Mouse (Mus musculus) layer of hippocampus, adult 9-11 months (tissue): ENCODE measurements around the gene Inpp4a.
A peak's percentile ranks its signal among the peaks of the same experiment; 100 is the strongest.

Experiments used
- DNase-seq: peaks from one replicate; pipeline ENCODE4 v3.0.0; 2022

The Inpp4a gene

GRCm38 (mm10) chr1:37299540-37300491 is at the start of gene Inpp4a:
Gene Inpp4a (plus strand): TSS chr1:37299865.
- DNase-seq, result peak; percentile 89

- peak; percentile 68 for DNase-seq
These were observed 48.9 kb upstream of the Inpp4a start for GRCm38 (mm10) chr1:37250643-37251310.

GRCm38 (mm10) chr1:37258443-37258842 is 41.2 kb upstream of the Inpp4a start:
- DNase-seq, result no peak

GRCm38 (mm10) chr1:37272464-37272863 is 27.2 kb upstream of the Inpp4a start:
- peak; percentile 46 for DNase-seq

- no peak for DNase-seq
These were observed 13.1 kb upstream of the Inpp4a start for GRCm38 (mm10) chr1:37286556-37286955.

GRCm38 (mm10) chr1:37287748-37288147 is 11.9 kb upstream of the Inpp4a start:
- no peak for DNase-seq

GRCm38 (mm10) chr1:37288181-37288935 is 11.3 kb upstream of the Inpp4a start:
- DNase-seq, result peak; percentile 69

- no peak for DNase-seq
These were observed 10.7 kb upstream of the Inpp4a start for GRCm38 (mm10) chr1:37288941-37289340.

GRCm38 (mm10) chr1:37296414-37296813 is 3.3 kb upstream of the Inpp4a start:
- no peak for DNase-seq

GRCm38 (mm10) chr1:37298904-37299303 is 761 bp upstream of the Inpp4a start:
- DNase-seq, result no peak

GRCm38 (mm10) chr1:37300650-37301049 is 985 bp downstream of the Inpp4a start:
- no peak for DNase-seq

GRCm38 (mm10) chr1:37302801-37303200 is 3.1 kb downstream of the Inpp4a start:
- no peak for DNase-seq

GRCm38 (mm10) chr1:37305691-37306287 is 6.1 kb downstream of the Inpp4a start:
- DNase-seq, result no peak

GRCm38 (mm10) chr1:37307586-37307985 is 7.9 kb downstream of the Inpp4a start:
- no peak for DNase-seq

- DNase-seq, result no peak
These were observed 8.5 kb downstream of the Inpp4a start for GRCm38 (mm10) chr1:37308021-37308742.

- no peak for DNase-seq
These were observed 9.1 kb downstream of the Inpp4a start for GRCm38 (mm10) chr1:37308743-37309100.

GRCm38 (mm10) chr1:37309939-37310515 is 10.4 kb downstream of the Inpp4a start:
- DNase-seq, result no peak

- DNase-seq, result no peak
These were observed 14.7 kb downstream of the Inpp4a start for GRCm38 (mm10) chr1:37314338-37314737.

- DNase-seq, result no peak
These were observed 18.1 kb downstream of the Inpp4a start for GRCm38 (mm10) chr1:37317644-37318285.

- DNase-seq, result no peak
These were observed 18.9 kb downstream of the Inpp4a start for GRCm38 (mm10) chr1:37318558-37318957.

- peak; percentile 39 for DNase-seq
These were observed 23.0 kb downstream of the Inpp4a start for GRCm38 (mm10) chr1:37322690-37323089.
